Mouse (Mus musculus) lung, adult 2 months (tissue): Measurements from ENCODE around the gene Tfip11. TPM values are rescaled to one million over a fixed set of nuclear protein-coding genes. Genes with fewer than 3 reads are reported as not detected.

Experiments
- DNase-seq: peaks from one replicate; pipeline ENCODE4 v3.0.0; 2022
- H3K4me1 ChIP-seq: fragments of 200-500 bp; 2 replicates; pipeline ENCODE4 v1.6.1; 2011; ENCODE audit warnings: low read length; ENCODE audit not compliant: control insufficient read depth, insufficient read depth
- H3K4me3 ChIP-seq: fragments of 200-500 bp; replicated peaks from 2 replicates; pipeline ENCODE3; 2011; ENCODE audit warnings: low read depth, mild to moderate bottlenecking, control low read depth, low read length; ENCODE audit errors: extremely low read depth
- CTCF ChIP-seq: fragments of 200-500 bp; IDR thresholded peaks from 2 replicates; pipeline ENCODE4 v1.5.1; 2011; ENCODE audit warnings: mild to moderate bottlenecking, low read length, control low read depth; ENCODE audit not compliant: insufficient read depth
- POLR2A ChIP-seq: fragments of 200-500 bp; IDR thresholded peaks from 2 replicates; pipeline ENCODE4 v1.6.1; 2011; ENCODE audit warnings: low read depth, mild to moderate bottlenecking, control low read depth, low read length, borderline replicate concordance; ENCODE audit errors: extremely low read depth
- WGBS: fragments of 180-500 bp; shearing (Covaris S2); methylation state at CpG from one replicate; pipeline ENCODE4 v1.1.7; 2018; 5-methylcytosine and 5-hydroxymethylcytosine counted together
- polyA plus RNA-seq: library from polyadenylated mRNA; depleted of rRNA; stranded (reverse); fragments of >200 nt; gene quantifications from 2 replicates; pipeline ENCODE4 v1.2.3, GENCODE M21; 2012

The Tfip11 gene
- polyA plus RNA-seq, 1 experiment, result 36.2 TPM

DNA sequence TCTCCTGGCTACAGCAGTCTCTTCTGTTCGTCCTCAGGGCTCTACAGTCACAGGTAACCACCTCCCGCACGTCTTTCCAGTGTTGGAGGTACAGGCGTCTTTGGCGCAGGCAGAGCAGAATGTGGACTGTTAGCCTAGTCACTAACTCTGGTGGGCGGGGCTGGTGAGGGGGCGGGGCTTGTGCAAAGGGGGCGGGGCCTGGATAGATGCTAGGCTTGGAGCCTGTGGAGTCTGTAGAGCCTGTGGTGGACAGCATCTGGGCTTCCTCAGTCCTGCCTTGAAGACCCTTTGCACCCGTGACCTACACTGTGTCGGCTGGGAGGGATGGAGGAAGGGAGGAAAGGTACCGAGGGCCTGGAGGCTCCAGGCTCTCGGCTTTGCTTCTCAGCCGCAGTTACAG is 29.8 kb downstream of the Tfip11 start, which contains the start of gene Gm6583:
TSS of gene Gm6583 (minus strand) at position 124 of the 400 bp plus-strand sequence.
- TF ChIP-seq CTCF (no peak), POLR2A (no peak)
- WGBS, result 64% methylated on average over 13 of the region's 13 CpGs
- Histone ChIP-seq H3K4me1 (peaks cover 4% of the 10 kb centered on the region; the same call in 1 of the 2 replicates), H3K4me3 (no peak within 1 kb of the TSS)
- no peak for DNase-seq

DNA sequence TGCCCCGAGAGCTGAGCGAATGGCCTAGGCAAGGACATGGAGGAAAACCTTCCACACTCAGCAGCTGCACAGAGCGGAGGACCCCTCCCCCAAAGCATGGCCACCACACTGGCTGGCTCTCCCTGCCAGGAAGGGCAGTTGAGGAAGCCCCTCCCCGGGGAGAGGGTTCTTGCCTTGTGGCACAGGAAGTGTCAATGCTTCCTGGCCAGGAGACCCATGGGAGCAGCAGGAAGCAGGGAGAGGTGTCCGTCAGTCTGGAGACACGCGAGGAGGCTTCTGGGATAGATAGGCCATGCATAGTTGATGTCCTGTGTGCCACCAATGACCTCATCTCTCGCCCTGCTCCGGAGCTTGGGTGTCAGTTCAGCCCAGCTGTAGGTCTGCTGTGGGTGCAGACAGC is 30.2 kb downstream of the Tfip11 start:
- WGBS, result 76% methylated on average over 9 of the region's 9 CpGs
- H3K4me3 ChIP-seq, result no peak overlapping the region
- TF ChIP-seq CTCF (no peak), POLR2A (no peak)
- DNase-seq, result no peak
- H3K4me1 ChIP-seq, result peaks cover 4% of the 10 kb centered on the region; the same call in 1 of the 2 replicates

DNA sequence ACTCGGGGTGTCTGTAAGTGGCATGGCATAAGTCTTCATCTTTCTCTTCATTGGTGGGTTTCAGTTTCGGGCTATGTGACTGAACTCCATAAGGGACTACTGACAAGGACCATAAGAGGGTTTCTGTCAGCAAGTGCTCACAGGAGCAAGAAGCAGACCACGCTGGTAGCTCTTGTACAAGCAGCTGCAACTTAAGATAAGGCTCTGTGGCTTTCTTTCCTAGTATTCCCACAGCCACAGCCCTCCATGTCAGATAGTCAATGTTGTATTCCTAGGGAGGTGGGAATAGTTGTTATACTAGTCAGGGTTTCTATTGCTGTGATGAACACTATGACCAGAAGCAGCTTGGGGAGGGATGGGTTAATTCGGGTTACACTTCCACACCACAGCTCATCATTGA is 33.4 kb downstream of the Tfip11 start:
- 84% methylated on average over 4 of the region's 4 CpGs for WGBS
- no peak overlapping the region for H3K4me3 ChIP-seq
- peaks cover 4% of the 10 kb centered on the region; the same call in 1 of the 2 replicates for H3K4me1 ChIP-seq
- no peak for DNase-seq
- TF ChIP-seq CTCF (no peak), POLR2A (no peak)

DNA sequence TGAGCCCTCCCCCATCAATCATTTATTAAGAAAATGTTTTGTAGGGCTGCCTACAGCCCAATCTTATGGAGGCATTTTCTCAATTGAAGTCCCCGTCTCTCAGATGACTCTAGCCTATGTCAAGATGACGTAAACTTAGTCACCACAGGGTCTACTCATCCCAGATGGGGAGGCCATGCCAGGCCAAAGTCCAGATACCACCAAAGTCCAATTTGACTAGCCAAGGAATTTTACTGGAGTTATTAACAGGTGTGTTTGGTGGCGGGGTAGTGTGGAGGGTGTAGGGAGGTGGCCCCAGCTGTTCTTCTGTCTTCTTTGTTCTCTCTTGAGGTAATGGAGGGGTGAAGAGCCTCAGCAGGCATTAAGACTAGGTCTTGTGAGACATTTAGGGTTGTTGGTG is 33.9 kb downstream of the Tfip11 start:
- no peak overlapping the region for H3K4me3 ChIP-seq
- 96% methylated on average over 3 of the region's 3 CpGs for WGBS

DNA sequence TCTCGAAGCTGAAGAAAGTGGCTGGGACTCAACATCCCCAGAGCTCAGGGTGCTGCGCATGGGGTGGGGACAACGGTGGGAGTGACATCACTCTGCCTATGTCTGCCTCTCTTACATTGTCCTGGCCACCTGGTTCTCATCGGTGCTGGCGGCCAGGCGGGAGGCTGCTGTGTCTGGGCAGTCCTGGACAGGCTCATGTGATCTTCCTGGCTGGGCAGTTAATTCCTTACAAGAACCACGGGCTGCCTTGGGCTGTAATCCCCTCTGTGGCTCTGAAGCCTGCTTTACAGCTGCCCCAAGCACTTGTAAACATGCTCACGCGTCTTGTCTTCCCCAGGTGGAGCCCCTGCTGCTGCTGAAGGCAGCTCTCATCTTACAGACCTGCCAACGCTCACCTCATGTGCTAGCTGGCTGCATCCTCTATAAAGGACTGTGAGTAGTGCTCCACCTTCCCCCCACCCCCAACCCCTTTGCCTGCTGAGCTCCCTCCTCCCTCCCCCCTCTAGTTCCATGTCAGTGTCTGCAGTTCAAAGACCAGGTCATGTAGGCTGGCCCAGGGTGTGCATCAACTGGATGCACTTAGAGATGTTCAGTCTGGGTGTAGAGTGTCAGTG is 38.1 kb downstream of the Tfip11 start:
- 80% methylated on average over 10 of the region's 10 CpGs for WGBS
- TF ChIP-seq CTCF (no peak), POLR2A (no peak)
- DNase-seq, result no peak
- H3K4me3 ChIP-seq, result no peak overlapping the region
- no peaks in the 10 kb centered on the region for H3K4me1 ChIP-seq

More for the DNA sequence above, 33.9 kb downstream of the Tfip11 start:
- TF ChIP-seq CTCF, result no peak
- TF ChIP-seq POLR2A, result no peak
- no peak for DNase-seq
- H3K4me1 ChIP-seq, result peaks cover 4% of the 10 kb centered on the region; the same call in 1 of the 2 replicates

DNA sequence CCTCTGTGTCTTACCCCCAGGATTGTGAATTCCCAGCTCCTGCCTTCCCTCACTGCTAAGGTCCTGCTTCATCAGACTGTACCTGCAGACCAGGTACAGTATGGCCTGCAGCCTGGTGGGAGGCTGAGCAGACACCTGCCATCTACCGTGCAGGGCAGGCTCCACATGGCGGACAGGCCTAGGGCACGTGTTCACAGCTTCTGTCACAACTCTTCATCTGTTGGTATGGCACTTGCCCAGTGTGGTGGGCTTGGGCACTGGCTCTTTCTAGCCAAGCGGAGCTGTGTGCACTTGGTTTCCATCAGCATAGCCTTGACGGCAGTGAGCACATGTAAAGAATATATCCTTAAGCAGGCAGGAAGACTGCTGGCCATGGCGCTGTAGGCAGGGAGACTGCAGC is 40.7 kb downstream of the Tfip11 start:
- TF ChIP-seq CTCF (no peak), POLR2A (no peak)

DNA sequence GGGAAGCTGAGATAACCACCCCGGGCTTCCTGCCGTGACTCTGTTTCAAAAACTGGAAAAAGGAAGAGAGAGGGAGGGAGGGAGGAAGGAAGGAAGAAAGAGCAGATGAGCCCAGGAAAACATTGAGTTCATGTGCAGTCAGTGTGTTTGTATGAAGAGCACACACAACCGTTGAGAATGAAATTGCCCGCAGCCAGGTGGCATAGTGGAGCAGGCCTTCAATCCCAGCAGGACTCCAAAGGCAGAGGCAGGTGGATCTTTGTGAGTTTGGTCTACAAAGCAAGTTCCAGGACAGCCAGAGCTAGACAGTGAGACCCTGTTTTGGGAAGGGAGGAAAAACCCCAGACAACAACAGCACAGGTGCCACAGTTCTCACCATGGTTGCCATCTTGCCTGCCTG is 41.2 kb downstream of the Tfip11 start:
- Histone ChIP-seq H3K4me3 (no peak overlapping the region), H3K4me1 (no peaks in the 10 kb centered on the region)
- no peak for TF ChIP-seq POLR2A
- no peak for TF ChIP-seq CTCF
- WGBS, result 79% methylated on average over 4 of the region's 4 CpGs
- no peak for DNase-seq

More for the DNA sequence above, 40.7 kb downstream of the Tfip11 start:
- Histone ChIP-seq H3K4me3 (no peak overlapping the region), H3K4me1 (no peaks in the 10 kb centered on the region)
- no peak for DNase-seq
- WGBS, result 92% methylated on average over 6 of the region's 6 CpGs

DNA sequence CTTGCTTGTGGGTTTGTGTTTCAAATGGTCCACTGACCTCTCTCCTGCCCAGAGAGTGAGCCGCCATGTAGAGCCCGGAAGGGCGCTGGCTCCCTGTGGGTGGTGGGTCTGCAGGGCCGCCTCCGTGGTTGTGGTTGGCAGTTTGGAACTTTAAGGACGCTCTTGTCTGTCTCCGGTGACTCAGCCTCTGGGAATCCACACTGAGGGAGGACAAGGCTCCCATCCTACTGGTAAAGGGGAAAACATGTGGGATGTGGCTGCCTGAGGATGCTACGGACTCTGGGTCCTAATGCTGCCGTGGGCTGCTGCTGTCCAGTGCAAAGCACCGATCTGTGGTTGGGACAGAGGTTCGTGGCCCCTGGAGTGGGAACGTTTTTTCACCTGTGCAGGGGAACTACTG is 41.8 kb downstream of the Tfip11 start:
- no peak for DNase-seq
- no peak for TF ChIP-seq CTCF
- TF ChIP-seq POLR2A, result no peak
- WGBS, result 79% methylated on average over 12 of the region's 12 CpGs
- Histone ChIP-seq H3K4me3 (no peak overlapping the region), H3K4me1 (no peaks in the 10 kb centered on the region)

DNA sequence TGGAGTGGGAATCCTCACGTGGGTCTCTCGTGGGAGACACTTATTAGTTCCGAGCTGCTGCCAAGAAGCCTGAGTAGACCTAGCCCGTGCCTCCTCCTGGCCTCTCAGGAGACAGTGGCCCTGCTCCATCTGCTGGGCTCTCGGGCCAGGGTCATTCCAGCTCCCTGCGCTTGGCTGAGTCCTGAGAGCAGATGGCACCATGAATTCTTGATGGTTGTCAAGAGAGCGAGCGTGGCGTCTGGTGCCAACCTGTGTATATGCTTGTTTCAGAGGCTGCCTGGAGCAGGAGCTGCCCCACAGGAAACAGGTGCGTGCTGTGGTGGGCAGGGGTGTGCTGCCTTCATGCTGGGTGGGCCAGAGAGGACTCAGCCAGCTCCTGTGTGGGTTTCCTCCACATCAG is 42.5 kb downstream of the Tfip11 start:
- DNase-seq, result no peak
- TF ChIP-seq CTCF (no peak), POLR2A (no peak)
- 89% methylated on average over 10 of the region's 10 CpGs for whole genome bisulfite sequencing
- Histone ChIP-seq H3K4me1 (no peaks in the 10 kb centered on the region), H3K4me3 (no peak overlapping the region)

DNA sequence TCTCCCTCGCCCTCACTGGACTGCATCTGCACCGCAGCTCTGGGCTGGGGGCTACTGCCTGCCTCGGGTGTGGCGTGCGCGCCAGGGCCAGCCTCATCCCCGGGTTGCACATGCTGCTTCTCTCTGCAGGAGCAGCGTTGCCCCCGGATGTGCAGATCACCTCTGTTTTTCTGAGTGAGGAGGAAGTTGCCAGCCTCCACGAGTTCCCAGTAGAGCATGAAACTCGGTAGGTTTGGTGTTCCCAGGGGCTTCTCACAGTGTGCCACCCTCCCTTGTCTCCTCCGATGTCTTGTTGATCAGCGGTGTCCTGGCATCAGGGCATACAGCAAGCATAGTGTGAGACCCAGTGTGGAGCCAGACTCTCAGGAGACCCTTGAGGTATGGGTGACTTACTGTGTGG is 43.2 kb downstream of the Tfip11 start:
- no peak overlapping the region for H3K4me3 ChIP-seq
- H3K4me1 ChIP-seq, result no peaks in the 10 kb centered on the region
- no peak for DNase-seq
- WGBS, result 87% methylated on average over 13 of the region's 13 CpGs
- TF ChIP-seq CTCF (no peak), POLR2A (no peak)

DNA sequence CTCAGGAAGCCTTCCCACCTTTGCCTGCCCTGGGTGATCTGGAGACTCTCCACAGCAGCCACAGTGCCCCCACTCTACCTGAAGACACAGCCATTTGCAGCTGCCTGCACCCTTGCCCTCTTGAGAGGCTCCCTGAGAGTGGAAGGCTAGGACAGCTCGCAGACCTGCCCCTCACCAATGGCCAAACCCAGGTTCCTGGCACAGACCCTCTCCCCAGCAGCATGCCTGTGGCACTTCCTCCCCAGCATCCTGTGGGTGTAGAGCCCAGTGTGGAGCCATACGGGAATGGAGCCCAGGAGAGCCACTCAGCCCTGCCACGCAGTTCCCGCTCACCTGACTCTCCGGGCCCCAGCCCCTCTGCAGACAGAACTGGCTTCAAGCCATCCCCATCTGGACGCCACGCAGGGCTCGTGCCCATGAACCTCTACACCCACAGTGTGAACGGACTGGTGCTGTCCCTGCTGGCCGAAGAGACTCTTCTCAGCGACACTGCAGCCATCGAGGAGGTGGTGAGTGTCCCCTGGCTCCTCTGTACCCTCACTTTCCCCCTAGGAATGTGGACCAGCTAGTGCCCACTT is 44.2 kb downstream of the Tfip11 start:
- no peaks in the 10 kb centered on the region for H3K4me1 ChIP-seq
- TF ChIP-seq POLR2A, result no peak
- TF ChIP-seq CTCF, result no peak
- no peak for DNase-seq
- WGBS, result 92% methylated on average over 12 of the region's 12 CpGs
- no peak overlapping the region for H3K4me3 ChIP-seq
